Mouse (Mus musculus): Measurements from ENCODE around the gene Pdgfc. TPM values are rescaled to one million over a fixed set of nuclear protein-coding genes. Genes with fewer than 3 reads are reported as not detected.
"Not testable (repeated sequence)": the region's sequence is repeated elsewhere in the genome, so short reads cannot be mapped to it uniquely, and the experiment has no call there.

The Pdgfc gene
- total and polyA plus RNA-seq, 2 experiments: 1.5 to 2.6 TPM

- no peaks in the 10 kb centered on the region; the same call in 1 of the 2 replicates for H3K79me2 ChIP-seq (ENCODE audit: control insufficient read depth, insufficient read depth, low read length)
- WGBS: 84% methylated on average over 1 of the region's 1 CpGs
- H3K4me1 ChIP-seq (ENCODE audit: control insufficient read depth, insufficient read depth, low read length): 0 out of 2 replicates have a peak, but pooled peaks cover 2% of the 10 kb centered on the region
- no peak overlapping the region for H3K9ac ChIP-seq (ENCODE audit: low read depth, low read length)
- H3K4me3 ChIP-seq (ENCODE audit: insufficient read depth, low read depth, low read length): no peak overlapping the region
- no peak overlapping the region for H3K27ac ChIP-seq (replicated peaks; ENCODE audit: insufficient read depth, low read depth, low read length)
- TF ChIP-seq CTCF (IDR thresholded peaks at IDR 0.05; ENCODE audit: low read depth, low read length): no peak
- TF ChIP-seq POLR2A (IDR thresholded peaks at IDR 0.05; ENCODE audit: extremely low read depth, insufficient read depth, low read length): no peak
- no peaks in the 10 kb centered on the region for H3K27me3 ChIP-seq (ENCODE audit: control insufficient read depth, insufficient read depth, low read length)
- H3K36me3 ChIP-seq (ENCODE audit: control insufficient read depth, insufficient read depth, low read length): no peaks in the 10 kb centered on the region
- no peak for DNase-seq (ENCODE audit: extremely low read depth, low read depth, low spot score)
Measured at GRCm38 (mm10) chr3:81120664-81121063, 84.4 kb downstream of the Pdgfc start.

DNA sequence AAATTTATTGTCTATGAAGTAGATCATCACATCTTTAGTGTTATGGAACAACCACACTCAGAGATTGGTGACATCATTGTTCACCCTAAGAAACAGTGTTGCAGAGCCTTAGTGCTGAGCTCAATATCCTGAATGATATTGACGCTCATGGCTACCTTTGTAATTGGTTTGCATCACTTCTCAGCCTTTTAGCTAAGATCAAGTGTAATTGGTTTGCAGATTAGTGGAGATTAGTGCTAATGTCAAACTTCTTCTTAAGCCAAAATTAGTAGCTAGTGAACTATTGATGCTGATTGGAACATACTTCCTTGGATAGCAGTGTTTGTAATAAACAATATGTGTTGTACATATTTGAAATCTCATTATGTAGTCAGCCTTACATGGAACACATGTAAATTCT is 85.5 kb downstream of the Pdgfc start:
- Histone ChIP-seq H3K79me2 (ENCODE audit: control insufficient read depth, insufficient read depth, low read length) (no peaks in the 10 kb centered on the region; the same call in 1 of the 2 replicates), H3K4me3 (ENCODE audit: insufficient read depth, low read depth, low read length) (no peak overlapping the region), H3K27ac (replicated peaks; ENCODE audit: insufficient read depth, low read depth, low read length) (no peak overlapping the region), H3K4me1 (ENCODE audit: control insufficient read depth, insufficient read depth, low read length) (peaks cover 2% of the 10 kb centered on the region), H3K36me3 (ENCODE audit: control insufficient read depth, insufficient read depth, low read length) (no peaks in the 10 kb centered on the region), H3K9ac (ENCODE audit: low read depth, low read length) (no peak overlapping the region), H3K27me3 (ENCODE audit: control insufficient read depth, insufficient read depth, low read length) (no peaks in the 10 kb centered on the region)
- TF ChIP-seq CTCF (IDR thresholded peaks at IDR 0.05; ENCODE audit: low read depth, low read length) (no peak), POLR2A (IDR thresholded peaks at IDR 0.05; ENCODE audit: extremely low read depth, insufficient read depth, low read length) (no peak)
- no peak for DNase-seq (ENCODE audit: extremely low read depth, low read depth, low spot score)
- 90% methylated on average over 1 of the region's 1 CpGs for WGBS

DNA sequence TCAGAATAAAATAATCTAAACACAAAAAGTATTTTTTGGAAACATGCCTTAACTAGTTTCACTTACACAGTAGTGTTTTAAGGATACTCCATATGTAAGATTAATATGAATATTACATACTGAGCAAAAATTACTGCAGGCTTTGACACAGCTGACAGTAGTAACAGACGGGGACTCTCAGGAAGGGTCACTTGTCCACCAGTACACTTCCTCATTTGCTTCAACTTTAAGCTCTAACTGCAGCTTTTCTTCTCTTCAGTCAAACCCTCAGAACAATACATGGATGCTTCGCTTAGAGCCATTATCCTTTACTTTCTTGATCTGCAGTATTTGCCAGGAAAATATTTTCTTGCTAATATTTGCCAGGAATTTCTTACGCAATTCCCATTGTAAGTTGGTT is 87.2 kb downstream of the Pdgfc start:
- no peak overlapping the region for H3K4me3 ChIP-seq (ENCODE audit: insufficient read depth, low read depth, low read length)
- H3K79me2 ChIP-seq (ENCODE audit: control insufficient read depth, insufficient read depth, low read length): no peaks in the 10 kb centered on the region; the same call in 1 of the 2 replicates
- H3K27me3 ChIP-seq (ENCODE audit: control insufficient read depth, insufficient read depth, low read length): no peaks in the 10 kb centered on the region
- peaks cover 2% of the 10 kb centered on the region for H3K4me1 ChIP-seq (ENCODE audit: control insufficient read depth, insufficient read depth, low read length)
- no peak overlapping the region for H3K27ac ChIP-seq (replicated peaks; ENCODE audit: insufficient read depth, low read depth, low read length)
- 55% methylated on average over 3 of the region's 3 CpGs for WGBS
- peak; percentile 50 for DNase-seq (ENCODE audit: extremely low read depth, low read depth, low spot score)
- no peak overlapping the region for H3K9ac ChIP-seq (ENCODE audit: low read depth, low read length)
- no peak for TF ChIP-seq CTCF (IDR thresholded peaks at IDR 0.05; ENCODE audit: low read depth, low read length)
- no peak for TF ChIP-seq POLR2A (IDR thresholded peaks at IDR 0.05; ENCODE audit: extremely low read depth, insufficient read depth, low read length)
- no peaks in the 10 kb centered on the region for H3K36me3 ChIP-seq (ENCODE audit: control insufficient read depth, insufficient read depth, low read length)

DNA sequence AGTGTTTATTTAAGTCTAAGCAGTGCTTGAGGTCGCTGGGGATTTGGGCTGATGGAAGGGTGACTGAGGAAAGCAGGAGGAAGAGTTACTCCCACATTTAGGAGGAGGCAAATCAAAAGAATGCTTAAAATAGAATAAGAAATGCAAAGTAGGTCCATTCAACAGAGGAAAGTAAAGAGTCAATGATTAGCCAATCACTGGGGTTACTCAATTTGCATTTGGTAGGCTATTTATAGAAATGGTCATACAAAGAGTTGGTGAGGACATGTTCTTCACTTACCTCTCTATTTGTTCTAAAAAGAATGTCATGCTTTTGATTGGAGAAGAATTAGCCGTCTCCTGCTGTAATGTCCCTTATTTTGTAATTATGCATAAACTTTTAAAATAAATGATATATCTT is 90.8 kb downstream of the Pdgfc start:
- Histone ChIP-seq H3K27me3 (ENCODE audit: control insufficient read depth, insufficient read depth, low read length) (no peaks in the 10 kb centered on the region), H3K4me3 (ENCODE audit: insufficient read depth, low read depth, low read length) (no peak overlapping the region), H3K4me1 (ENCODE audit: control insufficient read depth, insufficient read depth, low read length) (peaks cover 2% of the 10 kb centered on the region), H3K79me2 (ENCODE audit: control insufficient read depth, insufficient read depth, low read length) (no peaks in the 10 kb centered on the region; the same call in 1 of the 2 replicates), H3K27ac (replicated peaks; ENCODE audit: insufficient read depth, low read depth, low read length) (no peak overlapping the region), H3K36me3 (ENCODE audit: control insufficient read depth, insufficient read depth, low read length) (no peaks in the 10 kb centered on the region), H3K9ac (ENCODE audit: low read depth, low read length) (no peak overlapping the region)
- peak; percentile 61 for DNase-seq (ENCODE audit: extremely low read depth, low read depth, low spot score)
- 42% methylated on average over 2 of the region's 2 CpGs for WGBS
- TF ChIP-seq CTCF (IDR thresholded peaks at IDR 0.05; ENCODE audit: low read depth, low read length) (no peak), POLR2A (IDR thresholded peaks at IDR 0.05; ENCODE audit: extremely low read depth, insufficient read depth, low read length) (no peak)

- no peaks in the 10 kb centered on the region for H3K4me1 ChIP-seq (ENCODE audit: control insufficient read depth, insufficient read depth, low read length)
- WGBS: 34% methylated on average over 3 of the region's 3 CpGs
- no peak for TF ChIP-seq POLR2A (IDR thresholded peaks at IDR 0.05; ENCODE audit: extremely low read depth, insufficient read depth, low read length)
- TF ChIP-seq CTCF (IDR thresholded peaks at IDR 0.05; ENCODE audit: low read depth, low read length): no peak
Measured at GRCm38 (mm10) chr3:81136985-81137384, 100.8 kb downstream of the Pdgfc start.

GRCm38 (mm10) chr3:81138030-81138429 is 101.8 kb downstream of the Pdgfc start:
- H3K4me1 ChIP-seq (ENCODE audit: control insufficient read depth, insufficient read depth, low read length); DNase-seq (ENCODE audit: extremely low read depth, low read depth, low spot score); H3K4me3 ChIP-seq (ENCODE audit: insufficient read depth, low read depth, low read length); H3K27ac ChIP-seq (replicated peaks; ENCODE audit: insufficient read depth, low read depth, low read length); H3K27me3 ChIP-seq (ENCODE audit: control insufficient read depth, insufficient read depth, low read length); H3K36me3 ChIP-seq (ENCODE audit: control insufficient read depth, insufficient read depth, low read length); H3K9ac ChIP-seq (ENCODE audit: low read depth, low read length); H3K79me2 ChIP-seq (ENCODE audit: control insufficient read depth, insufficient read depth, low read length): not testable (repeated sequence)
- WGBS: 86% methylated on average over 1 of the region's 1 CpGs

More at GRCm38 (mm10) chr3:81136985-81137384, 100.8 kb downstream of the Pdgfc start:
- Histone ChIP-seq H3K36me3 (ENCODE audit: control insufficient read depth, insufficient read depth, low read length) (no peaks in the 10 kb centered on the region), H3K79me2 (ENCODE audit: control insufficient read depth, insufficient read depth, low read length) (no peaks in the 10 kb centered on the region), H3K27me3 (ENCODE audit: control insufficient read depth, insufficient read depth, low read length) (no peaks in the 10 kb centered on the region), H3K9ac (ENCODE audit: low read depth, low read length) (no peak overlapping the region), H3K4me3 (ENCODE audit: insufficient read depth, low read depth, low read length) (no peak overlapping the region), H3K27ac (replicated peaks; ENCODE audit: insufficient read depth, low read depth, low read length) (no peak overlapping the region)
- peak; percentile 59 for DNase-seq (ENCODE audit: extremely low read depth, low read depth, low spot score)

Data from liver, adult 2 months (tissue).